Mouse (Mus musculus): ENCODE results near the gene Ppp4c. TPM values are rescaled to one million over a fixed set of nuclear protein-coding genes. Genes with fewer than 3 reads are reported as not detected.
A peak's percentile ranks its signal among the peaks of the same experiment; 100 is the strongest.
"Not testable (repeated sequence)": the region's sequence is repeated elsewhere in the genome, so short reads cannot be mapped to it uniquely, and the experiment has no call there.

The Ppp4c gene
- total RNA-seq, 2 experiments from 2014 or later, result 113 to 209 TPM

- no peak for ATAC-seq (replicated peaks; ENCODE audit: poor library complexity)
These were observed 10.5 kb downstream of the Ppp4c start for GRCm38 (mm10) chr7:126781661-126782370.

DNA sequence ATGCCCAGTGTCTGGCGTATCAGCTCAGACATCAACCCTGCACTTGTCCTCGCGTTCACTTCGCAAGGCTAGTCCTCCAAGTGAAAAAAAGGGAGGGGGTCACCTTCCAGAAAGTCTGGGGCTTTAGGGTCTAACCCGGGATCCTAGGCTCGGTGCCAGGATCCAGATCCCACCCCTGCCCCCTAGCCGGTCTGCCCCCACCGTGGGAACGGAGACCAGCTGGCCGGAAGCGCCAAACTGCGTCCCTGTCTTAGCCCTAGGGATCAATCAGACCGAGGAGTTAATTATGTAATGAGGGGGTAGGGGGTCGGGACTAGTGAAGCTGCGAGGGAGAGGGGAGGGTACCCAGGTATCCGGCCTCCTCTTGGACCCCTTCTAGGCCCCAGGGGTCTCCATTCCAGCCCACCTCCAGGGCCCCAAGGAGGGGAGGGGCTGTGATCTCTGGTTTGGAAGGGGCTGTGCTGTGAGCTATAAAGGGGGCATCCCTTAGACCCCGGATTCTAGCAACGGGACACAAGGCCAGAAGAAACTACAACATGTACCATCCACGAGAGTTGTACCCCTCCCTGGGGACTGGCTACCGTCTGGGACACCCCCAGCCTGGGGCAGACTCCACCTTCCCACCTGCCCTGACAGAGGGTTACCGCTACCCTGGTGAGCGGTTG is 11.2 kb downstream of the Ppp4c start, which contains the start of gene Tbx6:
Gene Tbx6, plus strand, starts transcription at position 513 of the 665 bp plus-strand sequence.
- ATAC-seq (replicated peaks; ENCODE audit: poor library complexity), result no peak

- peak; percentile 61 for ATAC-seq (replicated peaks; ENCODE audit: poor library complexity)
These were observed 12.0 kb downstream of the Ppp4c start for GRCm38 (mm10) chr7:126779983-126780970.

- not testable (repeated sequence) for ATAC-seq (replicated peaks; ENCODE audit: poor library complexity)
These were observed 13.2 kb downstream of the Ppp4c start for GRCm38 (mm10) chr7:126779101-126779500.

- no peak for ATAC-seq (replicated peaks; ENCODE audit: poor library complexity)
These were observed 14.1 kb downstream of the Ppp4c start for GRCm38 (mm10) chr7:126778147-126778546.

- no peak for ATAC-seq (replicated peaks; ENCODE audit: poor library complexity)
These were observed 14.8 kb downstream of the Ppp4c start for GRCm38 (mm10) chr7:126777476-126777875.

- ATAC-seq (replicated peaks; ENCODE audit: poor library complexity), result peak; percentile 88
These were observed 15.7 kb downstream of the Ppp4c start, which contains the start of gene Ypel3 for GRCm38 (mm10) chr7:126776598-126777057. Gene Ypel3 (plus strand): TSS chr7:126776955.

- no peak for ATAC-seq (replicated peaks; ENCODE audit: poor library complexity)
These were observed 16.4 kb downstream of the Ppp4c start for GRCm38 (mm10) chr7:126775978-126776234.

DNA sequence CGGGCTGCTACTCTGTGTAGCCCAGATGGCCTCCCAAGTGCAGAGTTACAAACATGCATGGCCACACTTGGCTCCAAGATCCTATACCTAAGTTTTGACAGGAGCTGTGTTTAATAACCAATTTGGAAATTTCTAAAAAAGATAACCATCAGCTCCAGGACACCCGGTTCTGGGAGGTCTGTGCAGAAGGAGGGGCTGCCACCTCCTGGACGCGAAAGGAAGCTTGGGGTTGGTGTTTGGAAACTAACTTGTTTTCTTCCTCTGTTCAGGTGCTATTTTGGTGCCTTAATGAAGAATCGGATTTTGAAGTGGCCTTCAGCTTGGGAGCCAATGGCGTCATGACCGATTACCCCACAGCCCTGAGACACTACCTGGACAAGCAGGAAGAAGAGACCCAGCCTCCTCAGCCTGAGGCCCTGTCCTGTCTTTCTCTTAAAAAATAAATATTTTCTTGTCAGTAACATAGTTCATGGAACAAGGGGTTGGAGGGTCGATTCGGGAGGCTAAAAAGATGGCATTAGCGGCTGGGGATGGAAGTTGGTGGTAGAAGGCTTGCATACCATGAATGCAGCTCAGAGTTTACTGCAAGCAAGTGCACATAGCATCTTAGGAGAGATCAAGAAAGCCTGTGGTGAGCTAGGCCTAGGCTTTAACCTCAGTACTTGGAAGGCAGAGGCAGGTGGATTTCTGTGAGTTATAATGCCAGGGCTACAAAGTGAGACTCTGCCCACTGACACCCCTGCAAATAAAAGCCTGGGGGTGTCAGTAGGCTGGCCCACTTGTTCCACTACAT is 16.9 kb downstream of the Ppp4c start:
- ATAC-seq (replicated peaks; ENCODE audit: poor library complexity), result no peak

GRCm38 (mm10) chr7:126774463-126774862 is 17.8 kb downstream of the Ppp4c start:
- no peak for ATAC-seq (replicated peaks; ENCODE audit: poor library complexity)

- no peak for ATAC-seq (replicated peaks; ENCODE audit: poor library complexity)
These were observed 18.9 kb downstream of the Ppp4c start for GRCm38 (mm10) chr7:126773351-126773750.

DNA sequence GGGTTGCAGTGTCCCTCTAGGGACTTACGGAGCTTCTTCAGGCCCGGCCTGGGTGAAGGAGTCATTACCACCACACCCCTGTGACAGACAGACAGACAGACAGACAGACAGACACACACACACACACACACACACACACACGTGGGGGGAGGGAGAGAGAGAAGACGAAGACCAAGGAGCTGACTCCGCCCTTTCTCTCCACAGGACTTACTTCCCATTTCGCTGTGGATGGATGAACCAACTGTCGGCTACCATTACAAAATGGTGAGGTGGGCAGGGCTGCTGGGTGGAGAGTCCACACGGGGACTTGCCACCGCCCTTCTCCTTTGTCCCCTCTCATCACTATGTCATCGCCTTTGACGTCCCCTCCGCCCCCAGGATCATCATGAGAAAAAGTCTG is 21.5 kb downstream of the Ppp4c start:
- ATAC-seq (replicated peaks; ENCODE audit: poor library complexity), result peak; percentile 87

DNA sequence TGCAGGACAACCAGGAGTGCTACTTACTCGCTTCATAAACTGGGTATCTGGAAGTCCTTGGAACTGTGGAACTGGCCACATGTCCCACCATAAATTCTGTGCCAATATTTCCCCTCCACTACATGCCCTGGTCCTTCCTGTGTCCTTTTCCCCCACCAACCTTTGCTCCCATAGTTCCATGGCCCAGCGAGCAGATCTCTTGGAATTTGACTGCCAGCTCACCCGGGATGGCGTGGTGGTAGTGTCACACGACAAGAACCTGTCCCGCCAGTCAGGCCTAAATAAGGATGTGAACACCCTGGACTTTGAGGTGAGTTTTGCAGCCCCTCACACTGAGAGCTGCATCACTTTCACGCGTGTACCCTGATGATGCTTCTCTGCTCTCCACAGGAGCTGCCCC is 25.3 kb downstream of the Ppp4c start:
- ATAC-seq (replicated peaks; ENCODE audit: poor library complexity), result no peak

GRCm38 (mm10) chr7:126766201-126766600 is 26.1 kb downstream of the Ppp4c start, which contains the start of gene Gdpd3:
Gene Gdpd3 (plus strand): TSS chr7:126766334.
- peak; percentile 28; the same call in 1 of the 2 replicates for ATAC-seq (replicated peaks; ENCODE audit: poor library complexity)

- 0 out of 2 replicates have a peak, but pooled peaks have one; percentile 6 for ATAC-seq (replicated peaks; ENCODE audit: poor library complexity)
These were observed 26.8 kb downstream of the Ppp4c start for GRCm38 (mm10) chr7:126765540-126765939.

GRCm38 (mm10) chr7:126762471-126763008 is 29.8 kb downstream of the Ppp4c start:
- 0 out of 2 replicates have a peak, but pooled peaks have one; percentile 3 for ATAC-seq (replicated peaks; ENCODE audit: poor library complexity)

DNA sequence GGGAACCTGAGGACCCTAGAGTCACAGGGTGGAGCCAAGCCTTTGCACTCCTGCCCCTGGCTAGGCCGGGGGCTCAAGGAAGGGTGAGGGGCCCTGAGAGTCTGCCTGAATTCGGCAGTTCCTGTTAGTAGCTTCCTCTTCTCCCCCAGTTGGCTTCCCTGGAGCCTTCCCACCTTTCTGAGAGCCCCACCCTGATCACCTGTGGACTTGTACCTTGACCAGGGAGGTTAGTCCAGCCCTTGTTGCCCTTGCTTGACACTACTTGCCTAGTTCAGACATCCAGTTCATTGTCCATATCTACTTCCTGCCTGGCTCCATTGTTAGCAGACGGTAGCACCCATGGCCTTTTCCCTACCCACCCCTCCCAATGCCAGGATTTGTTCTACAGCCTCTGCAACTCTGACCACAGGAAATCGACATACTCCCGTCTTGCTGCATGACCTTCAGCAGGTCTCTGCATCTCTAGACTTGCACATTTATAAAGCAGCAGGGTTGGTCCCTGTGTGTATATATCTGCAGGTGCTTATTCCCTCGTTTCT is 30.7 kb downstream of the Ppp4c start:
- ATAC-seq (replicated peaks; ENCODE audit: poor library complexity), result no peak

DNA sequence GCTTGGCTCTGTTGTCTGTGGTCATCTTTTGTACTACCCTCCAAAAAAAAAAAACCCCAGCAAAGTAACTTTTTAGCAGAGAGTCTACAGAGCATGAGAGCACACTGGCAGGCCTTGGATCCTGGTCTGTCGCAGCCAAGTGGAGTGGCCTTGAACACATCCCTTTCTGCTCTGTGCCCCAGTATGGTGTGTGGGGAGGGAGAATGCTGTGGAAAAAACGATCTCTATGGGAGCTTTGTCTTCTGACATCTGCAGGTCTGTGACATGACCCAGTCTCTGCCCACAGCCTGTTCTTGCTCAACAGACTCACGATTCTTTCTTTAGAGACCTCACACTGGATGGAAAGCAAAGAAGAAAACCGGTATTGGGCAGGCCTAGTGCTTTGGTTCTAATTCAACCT is 31.3 kb downstream of the Ppp4c start:
- ATAC-seq (replicated peaks; ENCODE audit: poor library complexity), result no peak

DNA sequence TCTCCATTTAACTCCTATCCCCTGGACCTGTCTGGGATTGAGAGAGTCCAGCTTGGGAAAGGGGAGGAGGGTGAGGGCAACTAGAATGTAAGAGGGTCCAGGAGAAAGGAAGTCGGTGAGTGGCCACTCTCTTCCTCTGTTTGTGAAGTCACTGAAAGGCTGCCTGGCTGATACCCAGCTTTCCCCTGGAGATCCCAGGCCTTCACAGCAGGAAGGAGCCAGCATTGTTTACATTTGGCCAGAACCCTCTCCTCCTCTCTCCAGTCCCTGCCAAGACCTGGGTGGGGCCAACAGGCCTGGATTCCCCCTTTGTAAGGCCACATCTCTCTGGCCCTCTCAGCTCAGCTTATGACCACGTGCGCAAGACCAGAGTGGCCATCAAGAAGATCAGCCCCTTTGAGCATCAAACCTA is 31.9 kb downstream of the Ppp4c start:
- no peak for ATAC-seq (replicated peaks; ENCODE audit: poor library complexity)

Data from megakaryocyte progenitor cell, adult 5-6 weeks (primary cell).